Mouse (Mus musculus) MEL (cell line): ENCODE data around the gene Cyp27a1. TPM values are rescaled to one million over a fixed set of nuclear protein-coding genes. Genes with fewer than 3 reads are reported as not detected.

ENCODE experiments used
- DNase-seq: peaks from one replicate; pipeline ENCODE4 v3.0.0; 2011; ENCODE audit warnings: low read depth, low spot score
- H3K27ac ChIP-seq: 2 replicates; pipeline ENCODE4 v1.5.1; 2012; ENCODE audit warnings: low read depth, mild to moderate bottlenecking, control low read depth, low read length, moderate library complexity; ENCODE audit not compliant: control insufficient read depth
- H3K27me3 ChIP-seq, 2 experiments: fragments of 150-350 bp in 1 of 2; sonication (generic) in 1 of 2; 2 replicates each; pipeline ENCODE4 v1.6.1; 2012; ENCODE audit warnings: low read length in 2 of 2, mild to moderate bottlenecking in 2 of 2, improper control_type of control experiment in 1 of 2, moderate library complexity in 1 of 2; ENCODE audit not compliant: insufficient read depth in 2 of 2, control insufficient read depth in 1 of 2
- H3K36me3 ChIP-seq, 2 experiments: 2 replicates each; pipeline ENCODE4 v1.6.1; 2012 to 2014; ENCODE audit warnings: low read length in 2 of 2, improper control_type of control experiment in 1 of 2, inconsistent platforms in 1 of 2, mild to moderate bottlenecking in 1 of 2; ENCODE audit not compliant: insufficient read depth in 2 of 2, control insufficient read depth in 1 of 2
- H3K4me1 ChIP-seq, 2 experiments: fragments of 150-350 bp in 1 of 2; sonication (generic) in 1 of 2; 2 replicates each; pipeline ENCODE4 v1.6.1; 2012; ENCODE audit warnings: low read length in 2 of 2, improper control_type of control experiment in 1 of 2, mild to moderate bottlenecking in 1 of 2; ENCODE audit not compliant: insufficient read depth in 2 of 2, control insufficient read depth in 1 of 2
- H3K4me3 ChIP-seq, 2 experiments: fragments of 150-350 bp in 1 of 2; sonication (generic) in 1 of 2; 2 replicates each; pipeline ENCODE4 v1.5.1; 2012; ENCODE audit warnings: low read depth in 2 of 2, low read length in 2 of 2, mild to moderate bottlenecking in 2 of 2, moderate library complexity in 2 of 2, control low read depth in 1 of 2, improper control_type of control experiment in 1 of 2; ENCODE audit not compliant: control insufficient read depth in 1 of 2, insufficient read depth in 1 of 2
- H3K79me2 ChIP-seq: 2 replicates; pipeline ENCODE4 v1.6.1; 2012; ENCODE audit warnings: mild to moderate bottlenecking, low read length, moderate library complexity; ENCODE audit not compliant: control insufficient read depth, poor library complexity, insufficient read depth
- H3K9ac ChIP-seq: 2 replicates; pipeline ENCODE4 v1.6.1; 2012; ENCODE audit warnings: low read depth, mild to moderate bottlenecking, control low read depth, low read length, moderate library complexity; ENCODE audit not compliant: control insufficient read depth, poor library complexity, severe bottlenecking
- H3K9me3 ChIP-seq: fragments of 150-350 bp; sonication (generic); replicated peaks from 2 replicates; pipeline ENCODE4 v1.6.1; 2012; ENCODE audit warnings: mild to moderate bottlenecking, low read length, improper control_type of control experiment, moderate library complexity; ENCODE audit not compliant: insufficient read depth
- CHD1 ChIP-seq: IDR thresholded peaks from 2 replicates; pipeline ENCODE4 v1.6.1; 2012; ENCODE audit warnings: low read depth, mild to moderate bottlenecking, inconsistent platforms, low read length, improper control_type of control experiment
- CHD2 ChIP-seq: IDR thresholded peaks from 2 replicates; pipeline ENCODE4 v1.6.1; 2011; ENCODE audit warnings: low read length, improper control_type of control experiment
- CTCF ChIP-seq, 3 experiments: IDR thresholded peaks in 2 of 3; conservative IDR thresholded peaks in 1 of 3; 2 replicates each; pipeline ENCODE4 v1.5.1; 2011 to 2012; ENCODE audit warnings: low read length in 3 of 3, low read depth in 2 of 3, mild to moderate bottlenecking in 2 of 3, improper control_type of control experiment in 1 of 3, inconsistent platforms in 1 of 3, mixed read lengths in 1 of 3, moderate library complexity in 1 of 3; ENCODE audit not compliant: control insufficient read depth in 1 of 3, insufficient read depth in 1 of 3, poor library complexity in 1 of 3, severe bottlenecking in 1 of 3
- ELF1 ChIP-seq: IDR thresholded peaks from 2 replicates; pipeline ENCODE4 v1.6.1; 2014; ENCODE audit warnings: low read depth, mild to moderate bottlenecking, inconsistent platforms, low read length, improper control_type of control experiment, moderate library complexity
- ETS1 ChIP-seq: IDR thresholded peaks from 2 replicates; pipeline ENCODE4 v1.6.1; 2012; ENCODE audit warnings: low read depth, mild to moderate bottlenecking, inconsistent platforms, low read length, improper control_type of control experiment, moderate library complexity
- GABPA ChIP-seq: IDR thresholded peaks from 2 replicates; pipeline ENCODE4 v1.6.1; 2012; ENCODE audit warnings: low read depth, mild to moderate bottlenecking, inconsistent platforms, low read length, improper control_type of control experiment, moderate library complexity
- GATA1 ChIP-seq: IDR thresholded peaks from 2 replicates; pipeline ENCODE4 v1.6.1; 2011; ENCODE audit warnings: low read depth, low read length, improper control_type of control experiment
- HCFC1 ChIP-seq: IDR thresholded peaks from 2 replicates; pipeline ENCODE4 v1.6.1; 2012; ENCODE audit warnings: low read depth, mild to moderate bottlenecking, inconsistent platforms, low read length, improper control_type of control experiment, moderate library complexity
- KAT2A ChIP-seq: conservative IDR thresholded peaks from 2 replicates; pipeline ENCODE4 v1.6.1; 2012; ENCODE audit warnings: low read depth, low read length, improper control_type of control experiment, inconsistent platforms
- MAFK ChIP-seq: IDR thresholded peaks from 2 replicates; pipeline ENCODE4 v1.6.1; 2011; ENCODE audit warnings: low read depth, mild to moderate bottlenecking, low read length, improper control_type of control experiment, borderline replicate concordance
- MAZ ChIP-seq: IDR thresholded peaks from 2 replicates; pipeline ENCODE4 v1.6.1; 2012; ENCODE audit warnings: low read depth, mild to moderate bottlenecking, inconsistent platforms, low read length, improper control_type of control experiment
- MXI1 ChIP-seq: IDR thresholded peaks from 2 replicates; pipeline ENCODE4 v1.6.1; 2011; ENCODE audit warnings: mild to moderate bottlenecking, low read depth, low read length, improper control_type of control experiment
- MYC ChIP-seq: IDR thresholded peaks from 2 replicates; pipeline ENCODE4 v1.6.1; 2011; ENCODE audit warnings: low read depth, mild to moderate bottlenecking, low read length, improper control_type of control experiment, moderate library complexity
- NELFE ChIP-seq: IDR thresholded peaks from 2 replicates; pipeline ENCODE4 v1.6.1; 2011; ENCODE audit warnings: low read depth, low read length, improper control_type of control experiment
- POLR2A ChIP-seq, 2 experiments: IDR thresholded peaks; 2 replicates each; pipeline ENCODE4 v1.6.1; 2011 to 2012; ENCODE audit warnings: low read length in 2 of 2, mild to moderate bottlenecking in 2 of 2, control low read depth in 1 of 2, improper control_type of control experiment in 1 of 2, low read depth in 1 of 2, moderate library complexity in 1 of 2; ENCODE audit not compliant: control insufficient read depth in 1 of 2, insufficient read depth in 1 of 2, poor library complexity in 1 of 2
- POLR2AphosphoS5 ChIP-seq: IDR thresholded peaks from 2 replicates; pipeline ENCODE4 v1.6.1; 2012; ENCODE audit warnings: low read depth, borderline replicate concordance, mild to moderate bottlenecking, inconsistent platforms, low read length, moderate library complexity, mixed read lengths
- RAD21 ChIP-seq: IDR thresholded peaks from 2 replicates; pipeline ENCODE4 v1.6.1; 2011; ENCODE audit warnings: mild to moderate bottlenecking, low read depth, low read length, improper control_type of control experiment
- SIN3A ChIP-seq: IDR thresholded peaks from 2 replicates; pipeline ENCODE4 v1.6.1; 2012; ENCODE audit warnings: low read length, improper control_type of control experiment, inconsistent platforms
- SMC3 ChIP-seq: IDR thresholded peaks from 2 replicates; pipeline ENCODE4 v1.6.1; 2011; ENCODE audit warnings: low read depth, low read length, improper control_type of control experiment
- TBP ChIP-seq: IDR thresholded peaks from 2 replicates; pipeline ENCODE4 v1.8.0; 2011; ENCODE audit warnings: low read depth, low read length, improper control_type of control experiment
- TCF12 ChIP-seq: IDR thresholded peaks from 2 replicates; pipeline ENCODE4 v1.6.1; 2014; ENCODE audit warnings: low read depth, mild to moderate bottlenecking, inconsistent platforms, low read length, improper control_type of control experiment, moderate library complexity
- UBTF ChIP-seq: IDR thresholded peaks from 2 replicates; pipeline ENCODE4 v1.6.1; 2012; ENCODE audit warnings: low read depth, mild to moderate bottlenecking, inconsistent platforms, low read length, improper control_type of control experiment, moderate library complexity, borderline replicate concordance; ENCODE audit not compliant: insufficient read depth
- USF1 ChIP-seq: IDR thresholded peaks from 2 replicates; pipeline ENCODE4 v1.6.1; 2014; ENCODE audit warnings: low read depth, mild to moderate bottlenecking, inconsistent platforms, low read length, improper control_type of control experiment, moderate library complexity
- USF2 ChIP-seq, 2 experiments: IDR thresholded peaks; 2 replicates each; pipeline ENCODE4 v1.6.1; 2011 to 2012; ENCODE audit warnings: improper control_type of control experiment in 2 of 2, low read length in 2 of 2, borderline replicate concordance in 1 of 2, inconsistent platforms in 1 of 2, low read depth in 1 of 2, mild to moderate bottlenecking in 1 of 2; ENCODE audit not compliant: insufficient read depth in 1 of 2
- ZC3H11A ChIP-seq: IDR thresholded peaks from 2 replicates; pipeline ENCODE4 v1.6.1; 2012; ENCODE audit warnings: low read depth, mild to moderate bottlenecking, inconsistent platforms, low read length, improper control_type of control experiment
- ZMIZ1 ChIP-seq: IDR thresholded peaks from 2 replicates; pipeline ENCODE4 v1.6.1; 2012; ENCODE audit warnings: low read depth, mild to moderate bottlenecking, inconsistent platforms, low read length, improper control_type of control experiment, moderate library complexity
- polyA plus RNA-seq, 2 experiments: library from polyadenylated mRNA; stranded (reverse) in 1 of 2; unstranded in 1 of 2; fragments of >175 nt in 1 of 2; fragments of >200 nt in 1 of 2; gene quantifications; 2 replicates each; pipeline versions ENCODE4 v1.2.1 to v1.2.4; 2012; ENCODE audit warnings: low replicate concordance in 2 of 2, low read depth in 1 of 2; ENCODE audit not compliant: insufficient read length in 2 of 2, insufficient read depth in 1 of 2, missing spikeins in 1 of 2
- total RNA-seq: library from RNA; depleted of rRNA; stranded (reverse); fragments of 300-350 nt; gene quantifications from 2 replicates; pipeline ENCODE4 v1.2.3, GENCODE M21; 2012

Cyp27a1 gene
- total and polyA plus RNA-seq, 3 experiments: not detected

- DNase-seq: no peak
- Histone ChIP-seq H3K4me1 (no peaks in the 10 kb centered on the region), H3K4me3 (no peak overlapping the region), H3K36me3 (peaks cover 0 to 39% of the 10 kb centered on the region in 2 experiments; a peak in 2 of 4 replicates), H3K9me3 (no peaks in the 10 kb centered on the region), H3K27me3 (no peaks in the 10 kb centered on the region), H3K27ac (no peak overlapping the region), H3K9ac (no peak overlapping the region), H3K79me2 (no peaks in the 10 kb centered on the region)
- TF ChIP-seq SMC3: no peak
- no peak for TF ChIP-seq MXI1
- TF ChIP-seq ETS1: no peak
- TF ChIP-seq GATA1: no peak
- no peak for TF ChIP-seq CHD2
- TF ChIP-seq POLR2A (IDR thresholded peaks at IDR 0.05; ENCODE audit: control insufficient read depth in 1 of 2, insufficient read depth in 1 of 2, low read depth in 1 of 2, low read length in 2 of 2, poor library complexity in 1 of 2): no peak
- no peak for TF ChIP-seq TCF12
- no peak for TF ChIP-seq SIN3A
- TF ChIP-seq CHD1: no peak
- TF ChIP-seq ELF1: no peak
- no peak for TF ChIP-seq USF1
- TF ChIP-seq MAZ: no peak
- TF ChIP-seq GABPA: no peak
- no peak for TF ChIP-seq ZMIZ1
- no peak for TF ChIP-seq UBTF
These were observed 26.2 kb upstream of the Cyp27a1 start for GRCm38 (mm10) chr1:74687131-74687530.

- no peak for TF ChIP-seq USF2 (IDR thresholded peaks at IDR 0.05; ENCODE audit: borderline replicate concordance in 1 of 2, insufficient read depth in 1 of 2, low read depth in 1 of 2, low read length in 2 of 2)
- TF ChIP-seq CTCF (IDR thresholded peaks at IDR 0.05 in 2 of 3, conservative IDR thresholded peaks at IDR 0.05 in 1 of 3; ENCODE audit: control insufficient read depth in 1 of 3, insufficient read depth in 1 of 3, low read depth in 2 of 3, low read length in 3 of 3, poor library complexity in 1 of 3, severe bottlenecking in 1 of 3): no peak
- no peak for TF ChIP-seq ZMIZ1
- no peak for TF ChIP-seq POLR2AphosphoS5
- no peak for TF ChIP-seq TBP
- TF ChIP-seq MXI1: no peak
- TF ChIP-seq NELFE: no peak
- no peak for TF ChIP-seq RAD21
- TF ChIP-seq ETS1: no peak
- no peak for TF ChIP-seq MAFK
- TF ChIP-seq KAT2A: no peak
- TF ChIP-seq CHD1: no peak
- no peak for TF ChIP-seq UBTF
- no peak for TF ChIP-seq ZC3H11A
- TF ChIP-seq HCFC1: no peak
- TF ChIP-seq MYC: no peak
- TF ChIP-seq, all 39 proteins: peak for 0
These were observed 19.3 kb upstream of the Cyp27a1 start for GRCm38 (mm10) chr1:74693891-74694583.

More at GRCm38 (mm10) chr1:74693891-74694583, 19.3 kb upstream of the Cyp27a1 start:
- no peaks in the 10 kb centered on the region for H3K79me2 ChIP-seq
- no peaks in the 10 kb centered on the region for H3K4me1 ChIP-seq
- no peak overlapping the region for H3K27ac ChIP-seq
- H3K9ac ChIP-seq: no peak overlapping the region
- H3K36me3 ChIP-seq: peaks cover 0 to 23% of the 10 kb centered on the region in 2 experiments; a peak in 2 of 4 replicates
- no peaks in the 10 kb centered on the region for H3K27me3 ChIP-seq
- no peak for DNase-seq
- no peak overlapping the region for H3K4me3 ChIP-seq
- no peaks in the 10 kb centered on the region for H3K9me3 ChIP-seq
